Mouse (Mus musculus): ENCODE results near the gene Hnrnpdl. TPM values are rescaled to one million over a fixed set of nuclear protein-coding genes. Genes with fewer than 3 reads are reported as not detected.

Hnrnpdl gene
- polyA plus RNA-seq, 1 experiment from 2014 or later, result 226 TPM

DNA sequence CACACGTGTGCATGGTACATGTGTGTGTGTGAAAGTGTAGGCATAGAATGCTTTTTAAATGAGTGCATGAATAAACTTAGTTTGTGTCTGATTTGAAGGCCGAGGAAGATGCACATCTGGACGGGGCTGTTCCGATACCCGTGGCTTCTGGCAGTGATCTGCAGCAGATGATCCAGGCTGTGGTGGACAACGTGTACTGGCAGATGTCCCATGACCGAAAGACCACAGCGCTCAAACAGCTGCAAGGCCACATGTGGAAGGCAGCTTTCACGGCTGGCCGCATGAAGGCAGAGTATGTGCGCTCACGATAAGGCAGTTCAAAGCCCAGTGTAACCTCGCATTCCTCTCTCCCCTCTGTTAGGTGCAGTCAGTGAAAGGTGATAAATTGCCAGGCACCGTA lies 21.4 kb upstream of the Hnrnpdl start:
- 95% methylated on average over 14 of the region's 14 CpGs for WGBS

GRCm38 (mm10) chr5:100059326-100059725 lies 19.9 kb upstream of the Hnrnpdl start:
- WGBS, result 56% methylated on average over 6 of the region's 6 CpGs
- Histone ChIP-seq H3K36me3 (replicated peaks) (peaks cover 30% of the 10 kb centered on the region), H3K9me3 (no peaks in the 10 kb centered on the region), H3K9ac (no peak overlapping the region), H3K4me2 (no peak overlapping the region), H3K27me3 (replicated peaks) (no peaks in the 10 kb centered on the region), H3K27ac (no peak overlapping the region), H3K4me3 (no peak overlapping the region), H3K4me1 (0 out of 2 replicates have a peak, but pooled peaks cover 6% of the 10 kb centered on the region)
- ATAC-seq (replicated peaks), result no peak

More for the DNA sequence above, 21.4 kb upstream of the Hnrnpdl start:
- Histone ChIP-seq H3K4me1 (0 out of 2 replicates have a peak, but pooled peaks cover 6% of the 10 kb centered on the region), H3K9me3 (no peaks in the 10 kb centered on the region), H3K4me2 (no peak overlapping the region), H3K36me3 (replicated peaks) (peaks cover 31% of the 10 kb centered on the region), H3K27ac (no peak overlapping the region), H3K9ac (no peak overlapping the region), H3K4me3 (no peak overlapping the region), H3K27me3 (replicated peaks) (no peaks in the 10 kb centered on the region)
- no peak for ATAC-seq (replicated peaks)

GRCm38 (mm10) chr5:100058729-100059128 lies 19.3 kb upstream of the Hnrnpdl start:
- H3K27me3 ChIP-seq (replicated peaks), result no peaks in the 10 kb centered on the region
- H3K4me1 ChIP-seq, result 0 out of 2 replicates have a peak, but pooled peaks cover 9% of the 10 kb centered on the region
- no peak overlapping the region for H3K4me3 ChIP-seq
- WGBS, result 43% methylated on average over 6 of the region's 6 CpGs
- no peak overlapping the region for H3K27ac ChIP-seq
- H3K4me2 ChIP-seq, result no peak overlapping the region
- no peak overlapping the region for H3K9ac ChIP-seq
- H3K36me3 ChIP-seq (replicated peaks), result peaks cover 24% of the 10 kb centered on the region
- H3K9me3 ChIP-seq, result no peaks in the 10 kb centered on the region
- no peak for ATAC-seq (replicated peaks)

GRCm38 (mm10) chr5:100057461-100058209 lies 18.2 kb upstream of the Hnrnpdl start:
- H3K36me3 ChIP-seq (replicated peaks), result peaks cover 24% of the 10 kb centered on the region
- no peak overlapping the region for H3K4me3 ChIP-seq
- H3K4me1 ChIP-seq, result 0 out of 2 replicates have a peak, but pooled peaks cover 9% of the 10 kb centered on the region
- no peaks in the 10 kb centered on the region for H3K27me3 ChIP-seq (replicated peaks)
- no peak overlapping the region for H3K27ac ChIP-seq
- H3K9me3 ChIP-seq, result no peaks in the 10 kb centered on the region
- 71% methylated on average over 14 of the region's 15 CpGs for WGBS
- H3K4me2 ChIP-seq, result no peak overlapping the region
- ATAC-seq (replicated peaks), result no peak
- H3K9ac ChIP-seq, result no peak overlapping the region

DNA sequence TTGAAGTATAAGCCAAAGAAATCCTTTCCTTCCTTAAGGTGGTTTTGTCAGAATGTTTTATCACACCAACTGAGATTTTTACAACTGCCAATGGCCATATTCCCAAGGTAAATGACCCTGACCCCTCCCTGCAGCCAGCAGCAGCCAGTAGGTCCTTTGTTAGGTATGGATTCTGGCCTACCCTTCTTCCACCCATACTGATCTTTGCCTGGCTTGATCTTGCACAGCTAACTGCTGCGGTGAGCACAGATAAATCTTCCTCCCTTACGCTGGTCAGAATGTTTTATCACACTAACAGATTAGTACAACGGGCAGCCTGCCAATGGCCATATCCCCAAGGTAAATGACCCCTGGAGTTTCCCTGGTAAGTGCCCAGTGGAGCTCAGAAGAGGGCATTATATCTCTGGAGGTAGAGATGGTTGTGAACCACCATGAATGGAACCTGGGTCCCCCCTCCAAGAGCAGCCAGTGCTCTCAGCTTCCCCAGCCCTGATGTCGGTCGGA lies 16.5 kb upstream of the Hnrnpdl start:
- H3K9ac ChIP-seq, result no peak overlapping the region
- H3K36me3 ChIP-seq (replicated peaks), result peaks cover 8% of the 10 kb centered on the region
- H3K27me3 ChIP-seq (replicated peaks), result no peaks in the 10 kb centered on the region
- no peaks in the 10 kb centered on the region for H3K9me3 ChIP-seq
- H3K4me2 ChIP-seq, result no peak overlapping the region
- H3K27ac ChIP-seq, result no peak overlapping the region
- 87% methylated on average over 5 of the region's 5 CpGs for WGBS
- H3K4me1 ChIP-seq, result 0 out of 2 replicates have a peak, but pooled peaks cover 9% of the 10 kb centered on the region
- no peak overlapping the region for H3K4me3 ChIP-seq
- no peak for ATAC-seq (replicated peaks)

DNA sequence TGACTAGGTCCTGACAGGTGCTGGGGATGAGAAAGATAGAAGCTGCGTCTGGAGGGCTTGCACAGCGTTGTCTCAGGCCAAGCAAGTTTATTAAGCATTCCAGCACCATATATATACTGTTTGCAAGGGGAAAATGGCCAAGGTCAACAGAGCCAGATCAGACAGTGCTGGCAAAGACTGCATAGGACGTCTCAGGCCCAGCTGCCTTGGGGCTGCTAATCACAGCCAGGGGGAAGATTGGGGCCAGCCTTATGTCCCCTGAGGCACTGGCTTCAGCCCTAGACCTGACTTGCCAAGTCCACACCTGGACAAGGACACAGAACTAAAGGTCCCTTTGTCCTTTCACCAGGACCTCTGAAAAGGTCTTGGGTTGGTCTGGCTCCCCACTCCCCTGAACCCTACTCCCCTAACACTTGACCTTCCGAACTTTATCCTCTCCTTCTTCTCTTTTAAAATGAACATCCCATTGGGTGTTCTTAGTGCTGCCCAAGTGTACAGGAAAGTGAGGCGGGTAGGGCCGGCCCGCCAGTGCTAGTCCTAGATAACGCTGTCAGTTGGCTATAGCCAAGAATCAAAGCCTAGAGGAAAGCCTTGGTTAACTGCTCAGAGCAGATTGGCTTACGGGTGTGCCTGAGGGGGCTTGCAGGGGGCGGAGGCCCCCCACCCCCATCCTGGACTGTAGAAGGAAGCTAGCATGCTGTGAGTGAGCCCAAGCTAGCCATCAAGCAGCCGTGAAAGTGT lies 15.5 kb upstream of the Hnrnpdl start:
- H3K4me2 ChIP-seq, result no peak overlapping the region

GRCm38 (mm10) chr5:100052728-100053127 lies 13.3 kb upstream of the Hnrnpdl start:
- 92% methylated on average over 7 of the region's 7 CpGs for WGBS
- no peaks in the 10 kb centered on the region for H3K9me3 ChIP-seq
- no peak for ATAC-seq (replicated peaks)
- H3K36me3 ChIP-seq (replicated peaks), result no peaks in the 10 kb centered on the region
- no peak overlapping the region for H3K4me3 ChIP-seq
- no peak overlapping the region for H3K4me2 ChIP-seq
- H3K27me3 ChIP-seq (replicated peaks), result no peaks in the 10 kb centered on the region
- no peak overlapping the region for H3K9ac ChIP-seq
- peaks cover 15% of the 10 kb centered on the region for H3K4me1 ChIP-seq
- H3K27ac ChIP-seq, result no peak overlapping the region

More for the DNA sequence above, 15.5 kb upstream of the Hnrnpdl start:
- WGBS, result 78% methylated on average over 11 of the region's 11 CpGs
- H3K9ac ChIP-seq, result no peak overlapping the region
- no peaks in the 10 kb centered on the region for H3K36me3 ChIP-seq (replicated peaks)
- H3K27ac ChIP-seq, result no peak overlapping the region
- ATAC-seq (replicated peaks), result no peak
- H3K4me3 ChIP-seq, result no peak overlapping the region
- H3K9me3 ChIP-seq, result no peaks in the 10 kb centered on the region
- H3K27me3 ChIP-seq (replicated peaks), result no peaks in the 10 kb centered on the region
- 0 out of 2 replicates have a peak, but pooled peaks cover 9% of the 10 kb centered on the region for H3K4me1 ChIP-seq

DNA sequence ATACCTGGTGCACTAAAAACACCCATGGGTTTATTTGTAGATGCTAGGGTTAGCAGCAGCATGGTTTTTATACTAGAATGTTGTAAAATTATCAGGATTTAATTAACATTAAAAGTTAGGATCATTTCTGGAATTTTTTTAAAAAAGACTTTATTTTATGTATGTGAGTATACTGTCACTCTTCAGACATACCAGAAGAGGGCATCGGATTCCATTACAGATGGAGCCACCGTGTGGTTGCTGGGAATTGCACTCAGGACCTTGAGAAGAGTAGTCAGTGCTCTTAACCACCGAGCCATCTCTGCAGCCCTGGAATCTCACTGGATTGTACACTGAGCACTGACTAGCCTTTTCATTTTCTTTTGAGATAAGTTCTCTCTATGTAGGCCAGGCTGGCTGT lies 10.4 kb upstream of the Hnrnpdl start:
- Histone ChIP-seq H3K4me2 (no peak overlapping the region), H3K9me3 (no peaks in the 10 kb centered on the region), H3K27me3 (replicated peaks) (no peaks in the 10 kb centered on the region), H3K9ac (no peak overlapping the region), H3K36me3 (replicated peaks) (no peaks in the 10 kb centered on the region), H3K4me1 (peaks cover 27% of the 10 kb centered on the region), H3K4me3 (no peak overlapping the region), H3K27ac (no peak overlapping the region)
- 93% methylated on average over 3 of the region's 3 CpGs for WGBS
- ATAC-seq (replicated peaks), result no peak

DNA sequence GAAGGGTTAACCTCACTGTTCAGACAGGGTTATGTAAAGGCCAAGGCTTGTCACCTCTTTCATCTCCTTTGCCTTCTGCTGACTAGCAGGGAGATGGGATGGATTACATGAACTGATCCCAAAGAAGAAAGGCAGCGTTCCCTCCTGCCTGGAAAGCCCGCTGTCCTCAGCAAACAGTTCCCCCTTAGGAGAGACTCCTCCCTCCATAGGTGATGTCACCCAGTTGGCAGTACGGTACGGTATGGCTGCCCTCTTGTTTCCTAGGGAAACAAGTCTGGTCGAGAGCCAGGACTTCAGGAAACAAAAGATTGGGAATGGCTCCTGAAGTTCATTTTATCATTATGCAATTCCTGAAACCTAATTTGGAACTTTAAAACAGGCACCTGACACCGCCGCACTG lies 8.4 kb upstream of the Hnrnpdl start:
- H3K36me3 ChIP-seq (replicated peaks), result no peaks in the 10 kb centered on the region
- ATAC-seq (replicated peaks), result no peak

GRCm38 (mm10) chr5:100047143-100047640 lies 7.7 kb upstream of the Hnrnpdl start:
- no peak overlapping the region for H3K4me3 ChIP-seq
- WGBS, result 46% methylated on average over 8 of the region's 8 CpGs
- no peaks in the 10 kb centered on the region for H3K27me3 ChIP-seq (replicated peaks)
- H3K36me3 ChIP-seq (replicated peaks), result no peaks in the 10 kb centered on the region
- peaks cover 36% of the 10 kb centered on the region for H3K4me1 ChIP-seq
- H3K27ac ChIP-seq, result no peak overlapping the region
- H3K9ac ChIP-seq, result no peak overlapping the region
- no peak for ATAC-seq (replicated peaks)
- no peak overlapping the region for H3K4me2 ChIP-seq
- H3K9me3 ChIP-seq, result no peaks in the 10 kb centered on the region

More for the DNA sequence above, 8.4 kb upstream of the Hnrnpdl start:
- no peak overlapping the region for H3K4me3 ChIP-seq
- no peak overlapping the region for H3K9ac ChIP-seq
- H3K4me2 ChIP-seq, result no peak overlapping the region
- H3K27ac ChIP-seq, result 0 out of 2 replicates have a peak overlapping the region, but pooled peaks have one; percentile 20
- H3K27me3 ChIP-seq (replicated peaks), result no peaks in the 10 kb centered on the region
- H3K4me1 ChIP-seq, result peaks cover 33% of the 10 kb centered on the region
- WGBS, result 44% methylated on average over 7 of the region's 7 CpGs
- no peaks in the 10 kb centered on the region for H3K9me3 ChIP-seq

GRCm38 (mm10) chr5:100046096-100046495 lies 6.6 kb upstream of the Hnrnpdl start:
- Histone ChIP-seq H3K27me3 (replicated peaks) (no peaks in the 10 kb centered on the region), H3K4me2 (no peak overlapping the region), H3K36me3 (replicated peaks) (no peaks in the 10 kb centered on the region), H3K27ac (no peak overlapping the region), H3K9me3 (no peaks in the 10 kb centered on the region), H3K4me1 (peaks cover 46% of the 10 kb centered on the region), H3K9ac (no peak overlapping the region), H3K4me3 (no peak overlapping the region)
- ATAC-seq (replicated peaks), result no peak
- WGBS, result 83% methylated on average over 3 of the region's 3 CpGs

DNA sequence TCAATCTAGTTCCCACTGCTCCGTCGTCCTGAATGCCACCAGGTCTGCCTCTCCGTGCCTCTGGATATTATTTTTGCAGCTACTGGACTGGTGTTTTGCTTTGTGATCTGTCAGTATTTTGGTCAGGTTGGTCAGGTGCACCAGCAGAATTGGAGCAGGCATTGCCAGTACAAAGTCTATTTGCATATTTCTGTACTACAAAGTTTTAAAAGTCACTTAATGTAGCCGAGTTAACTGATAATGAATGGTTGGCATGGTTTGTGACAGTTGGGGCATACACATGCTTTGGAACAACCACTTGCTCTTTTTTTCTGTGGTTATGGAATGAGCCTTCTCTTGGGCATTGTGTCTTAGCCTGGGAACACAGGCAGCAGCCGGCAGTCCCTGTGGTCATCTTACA lies 5.2 kb upstream of the Hnrnpdl start:
- Histone ChIP-seq H3K27me3 (replicated peaks) (no peaks in the 10 kb centered on the region), H3K4me1 (peaks cover 51% of the 10 kb centered on the region)
- 71% methylated on average over 5 of the region's 5 CpGs for WGBS

More for the DNA sequence above, 5.2 kb upstream of the Hnrnpdl start:
- H3K27ac ChIP-seq, result no peak overlapping the region
- no peak overlapping the region for H3K4me2 ChIP-seq
- H3K9me3 ChIP-seq, result no peaks in the 10 kb centered on the region
- H3K36me3 ChIP-seq (replicated peaks), result no peaks in the 10 kb centered on the region
- H3K9ac ChIP-seq, result no peak overlapping the region
- no peak for ATAC-seq (replicated peaks)
- no peak overlapping the region for H3K4me3 ChIP-seq

Data from midbrain, embryonic 15.5 days (tissue).